Mouse (Mus musculus) layer of hippocampus, adult 8-10 months (tissue): Measurements from ENCODE around the gene Uggt2. TPM values are rescaled to one million over a fixed set of nuclear protein-coding genes. Genes with fewer than 3 reads are reported as not detected.

ENCODE experiments used
- DNase-seq, 2 experiments: peaks; one replicate each; pipeline ENCODE4 v3.0.0; 2022; ENCODE audit warnings: low spot score in 2 of 2
- total RNA-seq, 4 experiments: library from RNA; stranded (reverse); gene quantifications; 2 replicates each; pipeline ENCODE4 v1.2.4; 2022

Uggt2 gene
- total RNA-seq, 4 experiments from 2014 or later, result 28.3 to 45.0 (median 30.1) TPM

- no peak for DNase-seq
These were observed 62.0 kb downstream of the Uggt2 start for GRCm38 (mm10) chr14:119037076-119037683.

GRCm38 (mm10) chr14:119027675-119028253 is 71.5 kb downstream of the Uggt2 start:
- DNase-seq, result no peak

- peak; percentile 61 to 62 for DNase-seq
These were observed 72.1 kb downstream of the Uggt2 start for GRCm38 (mm10) chr14:119027130-119027529.

GRCm38 (mm10) chr14:119025889-119026288 is 73.3 kb downstream of the Uggt2 start:
- no peak for DNase-seq

- DNase-seq, result no peak
These were observed 85.7 kb downstream of the Uggt2 start for GRCm38 (mm10) chr14:119013549-119013948.

GRCm38 (mm10) chr14:119012607-119013431 is 86.4 kb downstream of the Uggt2 start:
- DNase-seq, result peak; percentile 68 to 78

- DNase-seq, result no peak
These were observed 89.7 kb downstream of the Uggt2 start for GRCm38 (mm10) chr14:119009531-119009930.

- no peak for DNase-seq
These were observed 91.1 kb downstream of the Uggt2 start for GRCm38 (mm10) chr14:119008031-119008590.

GRCm38 (mm10) chr14:119007103-119007951 is 91.9 kb downstream of the Uggt2 start:
- DNase-seq, result peak; percentile 97 to 98

- DNase-seq, result no peak
These were observed 92.7 kb downstream of the Uggt2 start for GRCm38 (mm10) chr14:119006441-119007102.

GRCm38 (mm10) chr14:119005834-119006233 is 93.4 kb downstream of the Uggt2 start:
- DNase-seq, result no peak

- no peak for DNase-seq
These were observed 95.9 kb downstream of the Uggt2 start for GRCm38 (mm10) chr14:119003320-119003719.

GRCm38 (mm10) chr14:118995226-118995925 is 103.9 kb downstream of the Uggt2 start:
- no peak for DNase-seq

GRCm38 (mm10) chr14:118987523-118988496 is 111.4 kb downstream of the Uggt2 start:
- DNase-seq, result no peak

- peak; percentile 41 to 74 for DNase-seq
These were observed 112.3 kb downstream of the Uggt2 start for GRCm38 (mm10) chr14:118986653-118987522.

- DNase-seq, result no peak
These were observed 115.1 kb downstream of the Uggt2 start for GRCm38 (mm10) chr14:118984161-118984560.

- DNase-seq, result peak in 1 of 2 experiments; percentile 1
These were observed 115.8 kb downstream of the Uggt2 start for GRCm38 (mm10) chr14:118983396-118983795.
